ENCODE assay signal across 8 mouse cellular contexts in genomic region chr9:78615401-78616021, GRCm38 (mm10). TPM values are rescaled to one million over a fixed set of nuclear protein-coding genes. Genes with fewer than 3 reads are reported as not detected.
DNase-seq lines count a peak whose midpoint lies in the region; ATAC-seq and TF ChIP-seq lines count a peak whose summit lies in the region.

Gene Cd109 (plus strand): TSS chr9:78615546.

- no peak for TF ChIP-seq POLR2A in lung, adult 2 months (IDR thresholded peaks at IDR 0.05; ENCODE audit: borderline replicate concordance, extremely low read depth, low read depth, low read length)

- H3K9ac ChIP-seq in intestine, embryonic 15.5 days = peak within 1 kb of the TSS; percentile 58
- peak within 1 kb of the TSS; percentile 50 for H3K9ac ChIP-seq in neural tube, embryonic 14.5 days (replicated peaks; ENCODE audit: low read depth, low read length)

- no peak within 1 kb of the TSS for H3K27ac ChIP-seq in left cerebral cortex, adult 2 months
- H3K27ac ChIP-seq in intestine, embryonic 15.5 days = no peak within 1 kb of the TSS
- H3K27ac ChIP-seq in neural tube, embryonic 14.5 days (ENCODE audit: low read depth, low read length) = no peak within 1 kb of the TSS

- peaks cover 22% of the 10 kb centered on the region for H3K27me3 ChIP-seq in intestine, embryonic 15.5 days (replicated peaks)
- H3K27me3 ChIP-seq in neural tube, embryonic 14.5 days (ENCODE audit: control insufficient read depth, insufficient read depth, low read length) = peaks cover 4% of the 10 kb centered on the region; the same call in 1 of the 2 replicates

- ATAC-seq in common myeloid progenitor, adult 5-6 weeks (replicated peaks; ENCODE audit: low read depth, poor library complexity, severe bottlenecking) = peak; percentile 85
- peak; percentile 82 for ATAC-seq in intestine, embryonic 15.5 days
- ATAC-seq in neural tube, embryonic 14.5 days (ENCODE audit: low read depth) = peak; percentile 78

- TF ChIP-seq CTCF in left cerebral cortex, adult 2 months (IDR thresholded peaks at IDR 0.05) = no peak
- TF ChIP-seq CTCF in lung, adult 2 months (IDR thresholded peaks at IDR 0.05; ENCODE audit: insufficient read depth, low read length) = no peak

- H3K9me3 ChIP-seq in intestine, embryonic 15.5 days = no peaks in the 10 kb centered on the region
- no peaks in the 10 kb centered on the region for H3K9me3 ChIP-seq in neural tube, embryonic 14.5 days (ENCODE audit: control insufficient read depth, low read length)

- peak; percentile 13 to 27 for DNase-seq in left cerebral cortex, adult 2 months (ENCODE audit: extremely low spot score in 1 of 2, low spot score in 2 of 2)
- no peak for DNase-seq in left cerebral cortex, adult 11 months (ENCODE audit: low spot score)
- DNase-seq in gastrocnemius, postnatal 4 days (ENCODE audit: low spot score in 2 of 2) = peak; percentile 21 to 22
- DNase-seq in lung, adult 2 months = peak; percentile 10
- no peak for DNase-seq in T-cell, adult 2 months (ENCODE audit: low spot score)

- H3K4me2 ChIP-seq in intestine, embryonic 15.5 days (replicated peaks) = peak within 1 kb of the TSS; percentile 95
- peak within 1 kb of the TSS; percentile 98 for H3K4me2 ChIP-seq in neural tube, embryonic 14.5 days (ENCODE audit: low read depth, low read length)

- H3K36me3 ChIP-seq in intestine, embryonic 15.5 days = no peaks in the 10 kb centered on the region
- H3K36me3 ChIP-seq in neural tube, embryonic 14.5 days (ENCODE audit: control insufficient read depth, insufficient read depth, low read length) = no peaks in the 10 kb centered on the region

- intact Hi-C loops in left cerebral cortex, adult 2 months (cut with DNase I) = no loop called here

- H3K4me1 ChIP-seq in intestine, embryonic 15.5 days (replicated peaks) = 0 out of 2 replicates have a peak, but pooled peaks cover 4% of the 10 kb centered on the region
- H3K4me1 ChIP-seq in lung, adult 2 months (ENCODE audit: control insufficient read depth, insufficient read depth, low read length) = no peaks in the 10 kb centered on the region
- no peaks in the 10 kb centered on the region for H3K4me1 ChIP-seq in neural tube, embryonic 14.5 days (ENCODE audit: control insufficient read depth, insufficient read depth, low read length)

- under 1% methylated on average over 43 of the region's 43 CpGs for WGBS in intestine, embryonic 15.5 days
- WGBS in lung, adult 2 months = under 1% methylated on average over 43 of the region's 43 CpGs
- under 1% methylated on average over 43 of the region's 43 CpGs for WGBS in neural tube, embryonic 14.5 days

- H3K4me3 ChIP-seq in left cerebral cortex, adult 2 months = peak within 1 kb of the TSS; percentile 55
- peak within 1 kb of the TSS; percentile 59 for H3K4me3 ChIP-seq in intestine, embryonic 15.5 days (replicated peaks)
- peak within 1 kb of the TSS; percentile 27 for H3K4me3 ChIP-seq in lung, adult 2 months (replicated peaks; ENCODE audit: extremely low read depth, low read depth, low read length)
- H3K4me3 ChIP-seq in neural tube, embryonic 14.5 days (ENCODE audit: low read depth, low read length) = peak within 1 kb of the TSS; percentile 51

RNA-seq across cellular contexts. Expression of gene Cd109, which starts in this region (rescaled TPM):
- under 1 TPM; 0.47 to 0.93 TPM for total RNA-seq in left cerebral cortex, adult 2 months (2021)
- total RNA-seq in common myeloid progenitor, adult 5-6 weeks (2017) = not detected in 2 replicates
- total RNA-seq in gastrocnemius, postnatal 4 days (2021) = 10 to 100 TPM; 11.9 to 13.0 TPM
- 5.1 and 5.9 TPM in 2 replicates for polyA plus RNA-seq in intestine, embryonic 15.5 days (2015; fragmentation: Nextera tagmentation; extraction: Ambion mirVana)
- 0.42 and 1.6 TPM in 2 replicates for polyA plus RNA-seq in lung, adult 2 months (2012; rRNA removed)
- polyA plus RNA-seq in neural tube, embryonic 14.5 days (2014; fragmentation: Nextera tagmentation; extraction: Ambion mirVana) = 1.3 and 1.9 TPM in 2 replicates

Comparison
In these comparisons a context has a peak if more than half of its experiments do, and no peak if none do; other contexts are left out.
1. RNA of gene Cd109 (total RNA-seq): 11.9 to 13.0 TPM in gastrocnemius, postnatal 4 days; 0.47 to 0.93 TPM in left cerebral cortex, adult 2 months and not detected in common myeloid progenitor, adult 5-6 weeks; every median in the first group is over 4 times any median in the second.
2. Peak in DNase-seq and H3K4me3 ChIP-seq in left cerebral cortex, adult 2 months; RNA of the gene not detected or under 1 TPM.
3. Peak in ATAC-seq in common myeloid progenitor, adult 5-6 weeks; RNA of the gene not detected or under 1 TPM.
4. DNase-seq: peak in gastrocnemius, postnatal 4 days (2 of 2) and lung, adult 2 months (single experiment); none in left cerebral cortex, adult 11 months (single experiment) and T-cell, adult 2 months (single experiment).
5. Peak in every context shown above with its lines, with median percentiles within 50 percentile points of each other: H3K4me3 ChIP-seq and ATAC-seq.